Mouse (Mus musculus) brain, adult 2 months (tissue): ENCODE data around the gene Nkain2.

ENCODE experiments used
- DNase-seq: peaks from one replicate; pipeline ENCODE4 v3.0.0; 2011; ENCODE audit warnings: low read depth, low spot score

Nkain2 gene

GRCm38 (mm10) chr10:32577276-32577580 lies 313.0 kb downstream of the Nkain2 start:
- DNase-seq = peak; percentile 26

- peak; percentile 20 for DNase-seq
Observed at GRCm38 (mm10) chr10:32576559-32577275, 313.5 kb downstream of the Nkain2 start.

GRCm38 (mm10) chr10:32557673-32558072 lies 332.6 kb downstream of the Nkain2 start:
- no peak for DNase-seq

GRCm38 (mm10) chr10:32536057-32536456 lies 354.2 kb downstream of the Nkain2 start:
- DNase-seq = peak; percentile 4

GRCm38 (mm10) chr10:32510821-32511220 lies 379.4 kb downstream of the Nkain2 start:
- no peak for DNase-seq

- DNase-seq = peak; percentile 40
Observed at GRCm38 (mm10) chr10:32494591-32495182, 395.6 kb downstream of the Nkain2 start.

- no peak for DNase-seq
Observed at GRCm38 (mm10) chr10:32493600-32493999, 396.7 kb downstream of the Nkain2 start.

- DNase-seq = peak; percentile 47
Observed at GRCm38 (mm10) chr10:32462726-32463125, 427.5 kb downstream of the Nkain2 start.

- DNase-seq = no peak
Observed at GRCm38 (mm10) chr10:32439932-32440519, 450.2 kb downstream of the Nkain2 start.

GRCm38 (mm10) chr10:32414228-32414627 lies 476.0 kb downstream of the Nkain2 start:
- DNase-seq = no peak

GRCm38 (mm10) chr10:32411331-32411730 lies 478.9 kb downstream of the Nkain2 start:
- DNase-seq = no peak

GRCm38 (mm10) chr10:32400961-32401360 lies 489.3 kb downstream of the Nkain2 start:
- DNase-seq = peak; percentile 53

- no peak for DNase-seq
Observed at GRCm38 (mm10) chr10:32393859-32394521, 496.3 kb downstream of the Nkain2 start.

- DNase-seq = peak; percentile 28
Observed at GRCm38 (mm10) chr10:32393326-32393725, 496.9 kb downstream of the Nkain2 start.

GRCm38 (mm10) chr10:32312754-32313153 lies 577.5 kb downstream of the Nkain2 start:
- DNase-seq = no peak

GRCm38 (mm10) chr10:32301024-32301597 lies 589.2 kb downstream of the Nkain2 start:
- no peak for DNase-seq

GRCm38 (mm10) chr10:32290487-32290886 lies 599.8 kb downstream of the Nkain2 start:
- DNase-seq = peak; percentile 65

GRCm38 (mm10) chr10:32283690-32284089 lies 606.6 kb downstream of the Nkain2 start:
- DNase-seq = no peak

- DNase-seq = peak; percentile 18
Observed at GRCm38 (mm10) chr10:32243266-32243882, 646.9 kb downstream of the Nkain2 start.

GRCm38 (mm10) chr10:32241168-32241567 lies 649.1 kb downstream of the Nkain2 start:
- peak; percentile 21 for DNase-seq

- peak; percentile 70 for DNase-seq
Observed at GRCm38 (mm10) chr10:32182951-32183350, 707.3 kb downstream of the Nkain2 start.

- no peak for DNase-seq
Observed at GRCm38 (mm10) chr10:32091354-32091753, 798.9 kb downstream of the Nkain2 start.
